Mouse (Mus musculus) thymus, postnatal 4 days (tissue): ENCODE data around the gene Commd1.

ENCODE experiments used
- DNase-seq: peaks from one replicate; pipeline ENCODE4 v3.0.0; 2021

Commd1 gene

GRCm38 (mm10) chr11:22987357-22987756 is 5.2 kb upstream of the Commd1 start:
- DNase-seq: peak; percentile 29

GRCm38 (mm10) chr11:22985510-22985909 is 3.3 kb upstream of the Commd1 start:
- no peak for DNase-seq

- no peak for DNase-seq
Measured at GRCm38 (mm10) chr11:22982846-22983245, 664 bp upstream of the Commd1 start.

GRCm38 (mm10) chr11:22981543-22981950 is 635 bp downstream of the Commd1 start:
- no peak for DNase-seq

GRCm38 (mm10) chr11:22981041-22981440 is 1.1 kb downstream of the Commd1 start:
- DNase-seq: no peak

GRCm38 (mm10) chr11:22979221-22979620 is 3.0 kb downstream of the Commd1 start:
- no peak for DNase-seq

- DNase-seq: no peak
Measured at GRCm38 (mm10) chr11:22978711-22979110, 3.5 kb downstream of the Commd1 start.

GRCm38 (mm10) chr11:22978215-22978614 is 4.0 kb downstream of the Commd1 start:
- DNase-seq: no peak

- no peak for DNase-seq
Measured at GRCm38 (mm10) chr11:22973599-22973998, 8.6 kb downstream of the Commd1 start.

- peak; percentile 83 for DNase-seq
Measured at GRCm38 (mm10) chr11:22972746-22973526, 9.2 kb downstream of the Commd1 start.

- DNase-seq: peak; percentile 63
Measured at GRCm38 (mm10) chr11:22971835-22972709, 10.1 kb downstream of the Commd1 start, which contains the start of gene Zrsr1. Gene Zrsr1 (plus strand): TSS chr11:22972005.

GRCm38 (mm10) chr11:22970546-22970945 is 11.6 kb downstream of the Commd1 start:
- DNase-seq: no peak

GRCm38 (mm10) chr11:22969486-22969885 is 12.7 kb downstream of the Commd1 start:
- DNase-seq: no peak

GRCm38 (mm10) chr11:22965503-22965902 is 16.7 kb downstream of the Commd1 start:
- peak; percentile 43 for DNase-seq

GRCm38 (mm10) chr11:22964401-22964800 is 17.8 kb downstream of the Commd1 start:
- no peak for DNase-seq

- DNase-seq: no peak
Measured at GRCm38 (mm10) chr11:22962101-22962500, 20.1 kb downstream of the Commd1 start.

GRCm38 (mm10) chr11:22957791-22958374 is 24.3 kb downstream of the Commd1 start:
- peak; percentile 29 for DNase-seq

- DNase-seq: peak; percentile 85
Measured at GRCm38 (mm10) chr11:22956830-22957229, 25.4 kb downstream of the Commd1 start.

GRCm38 (mm10) chr11:22956346-22956745 is 25.8 kb downstream of the Commd1 start:
- DNase-seq: no peak

GRCm38 (mm10) chr11:22952668-22953067 is 29.5 kb downstream of the Commd1 start:
- no peak for DNase-seq

- DNase-seq: peak; percentile 71
Measured at GRCm38 (mm10) chr11:22950131-22950530, 32.1 kb downstream of the Commd1 start.

- DNase-seq: no peak
Measured at GRCm38 (mm10) chr11:22949101-22949500, 33.1 kb downstream of the Commd1 start.

- no peak for DNase-seq
Measured at GRCm38 (mm10) chr11:22938983-22939382, 43.2 kb downstream of the Commd1 start.
